Mouse (Mus musculus) CH12.LX (cell line): ENCODE results near the gene Myt1l.

Experiments used
- CTCF ChIP-seq, 2 experiments: IDR thresholded peaks in 1 of 2; conservative IDR thresholded peaks in 1 of 2; 2 replicates each; pipeline ENCODE4 v1.5.1; 2011 to 2012; ENCODE audit warnings: low read depth in 2 of 2, low read length in 2 of 2, improper control_type of control experiment in 1 of 2, inconsistent platforms in 1 of 2, mild to moderate bottlenecking in 1 of 2, moderate library complexity in 1 of 2
- E2F4 ChIP-seq: IDR thresholded peaks from 2 replicates; pipeline ENCODE4 v1.6.1; 2011; ENCODE audit warnings: low read depth, low read length, improper control_type of control experiment; ENCODE audit not compliant: insufficient replicate concordance
- MAFK ChIP-seq: IDR thresholded peaks from 2 replicates; pipeline ENCODE4 v1.6.1; 2011; ENCODE audit warnings: low read length, improper control_type of control experiment; ENCODE audit not compliant: insufficient replicate concordance
- NRF1 ChIP-seq: IDR thresholded peaks from 2 replicates; pipeline ENCODE4 v1.6.1; 2014; ENCODE audit warnings: low read depth, mild to moderate bottlenecking, inconsistent platforms, low read length, improper control_type of control experiment, moderate library complexity
- POLR2A ChIP-seq: IDR thresholded peaks from 2 replicates; pipeline ENCODE4 v1.6.1; 2011; ENCODE audit warnings: low read depth, mild to moderate bottlenecking, improper control_type of control experiment, low read length
- USF1 ChIP-seq: IDR thresholded peaks from 2 replicates; pipeline ENCODE4 v1.6.1; 2014; ENCODE audit warnings: low read depth, mild to moderate bottlenecking, inconsistent platforms, low read length, improper control_type of control experiment
- ZKSCAN1 ChIP-seq: IDR thresholded peaks from 2 replicates; pipeline ENCODE4 v1.6.1; 2012; ENCODE audit warnings: low read depth, inconsistent platforms, low read length, improper control_type of control experiment, borderline replicate concordance

DNA sequence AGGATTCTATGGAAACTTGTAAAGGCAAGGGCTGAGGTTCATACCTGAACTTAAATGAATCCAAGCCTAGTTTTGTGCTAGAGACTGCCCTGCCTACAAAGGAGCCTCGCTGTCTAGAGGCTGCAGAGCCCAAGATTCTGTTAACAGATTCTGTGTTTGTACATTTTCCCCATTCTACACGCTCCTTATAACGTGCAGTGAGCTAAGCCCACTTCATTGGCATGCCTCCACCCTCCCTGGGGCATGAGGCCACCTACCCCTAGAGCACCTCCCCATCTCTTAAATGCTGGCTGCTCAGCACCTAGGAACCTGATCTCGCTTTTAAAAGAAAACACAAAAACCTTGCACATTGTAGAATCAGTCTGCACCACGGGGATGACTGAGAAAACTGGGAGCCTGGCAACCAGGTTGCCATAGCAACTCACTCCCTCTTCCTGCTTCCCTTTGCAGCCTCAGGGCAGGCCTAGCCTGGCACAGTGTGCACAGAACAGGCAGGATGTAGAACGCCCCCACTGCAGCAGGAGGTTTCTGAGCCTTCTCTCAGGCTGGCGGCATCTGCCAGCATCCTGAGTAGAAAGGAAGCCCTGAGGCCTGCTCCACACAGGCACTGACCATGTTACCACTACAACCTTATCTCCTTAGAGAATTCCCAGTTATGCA is 344.1 kb downstream of the Myt1l start:
- TF ChIP-seq POLR2A (no peak), USF1 (no peak), NRF1 (no peak), MAFK (no peak), CTCF (conservative IDR thresholded peaks at IDR 0.05 in 1 of 2, IDR thresholded peaks at IDR 0.05 in 1 of 2; ENCODE audit: low read depth in 2 of 2, low read length in 2 of 2) (no peak), E2F4 (no peak), ZKSCAN1 (no peak)
